Mouse (Mus musculus) small intestine, adult 2 months (tissue): ENCODE results near the gene G6pc2. TPM values are rescaled to one million over a fixed set of nuclear protein-coding genes. Genes with fewer than 3 reads are reported as not detected.

ENCODE experiments used
- H3K27ac ChIP-seq: fragments of 200-500 bp; 2 replicates; pipeline ENCODE4 v1.5.1; 2012; ENCODE audit warnings: low read depth, low read length, control low read depth, inconsistent platforms; ENCODE audit not compliant: insufficient read depth
- H3K27me3 ChIP-seq: fragments of 200-500 bp; 2 replicates; pipeline ENCODE4 v1.6.1; 2012; ENCODE audit warnings: mild to moderate bottlenecking, moderate library complexity, low read length, inconsistent platforms; ENCODE audit not compliant: control insufficient read depth, insufficient read depth
- H3K36me3 ChIP-seq: fragments of 200-500 bp; 2 replicates; pipeline ENCODE4 v1.6.1; 2012; ENCODE audit warnings: mild to moderate bottlenecking, low read length, control low read depth, inconsistent platforms; ENCODE audit not compliant: control insufficient read depth, insufficient read depth
- H3K4me1 ChIP-seq: fragments of 200-500 bp; 2 replicates; pipeline ENCODE4 v1.6.1; 2012; ENCODE audit warnings: low read length, inconsistent platforms, mixed read lengths; ENCODE audit not compliant: control insufficient read depth, insufficient read depth, insufficient read length
- H3K4me3 ChIP-seq: fragments of 200-500 bp; 2 replicates; pipeline ENCODE4 v1.5.1; 2012; ENCODE audit warnings: low read depth, mild to moderate bottlenecking, control low read depth, inconsistent platforms, low read length, moderate library complexity
- CTCF ChIP-seq: fragments of 200-500 bp; IDR thresholded peaks from 2 replicates; pipeline ENCODE4 v1.5.1; 2012; ENCODE audit warnings: low read depth, mild to moderate bottlenecking, control low read depth, inconsistent platforms, low read length, moderate library complexity, mixed read lengths; ENCODE audit not compliant: insufficient replicate concordance, insufficient read length; ENCODE audit errors: extremely low read depth
- POLR2A ChIP-seq: fragments of 200-500 bp; IDR thresholded peaks from 2 replicates; pipeline ENCODE4 v1.6.1; 2012; ENCODE audit warnings: low read depth, mild to moderate bottlenecking, control low read depth, inconsistent platforms, low read length, moderate library complexity
- WGBS: fragments of 180-500 bp; shearing (Covaris S2); methylation state at CpG from one replicate; pipeline ENCODE4 v1.1.7; 2018; 5-methylcytosine and 5-hydroxymethylcytosine counted together
- polyA plus RNA-seq: library from polyadenylated mRNA; depleted of rRNA; stranded (reverse); fragments of >200 nt; gene quantifications from 2 replicates; pipeline ENCODE4 v1.2.3, GENCODE M21; 2012

Gene G6pc2
- polyA plus RNA-seq, 1 experiment: not detected

GRCm38 (mm10) chr2:69222815-69223214, 11.9 kb downstream of the G6pc2 start:
- WGBS: 85% methylated on average over 10 of the region's 10 CpGs
- Histone ChIP-seq H3K4me3 (no peak overlapping the region), H3K27ac (no peak overlapping the region), H3K36me3 (no peaks in the 10 kb centered on the region), H3K27me3 (no peaks in the 10 kb centered on the region; the same call in 1 of the 2 replicates), H3K4me1 (no peaks in the 10 kb centered on the region)
- no peak for TF ChIP-seq POLR2A
- TF ChIP-seq CTCF: no peak

DNA sequence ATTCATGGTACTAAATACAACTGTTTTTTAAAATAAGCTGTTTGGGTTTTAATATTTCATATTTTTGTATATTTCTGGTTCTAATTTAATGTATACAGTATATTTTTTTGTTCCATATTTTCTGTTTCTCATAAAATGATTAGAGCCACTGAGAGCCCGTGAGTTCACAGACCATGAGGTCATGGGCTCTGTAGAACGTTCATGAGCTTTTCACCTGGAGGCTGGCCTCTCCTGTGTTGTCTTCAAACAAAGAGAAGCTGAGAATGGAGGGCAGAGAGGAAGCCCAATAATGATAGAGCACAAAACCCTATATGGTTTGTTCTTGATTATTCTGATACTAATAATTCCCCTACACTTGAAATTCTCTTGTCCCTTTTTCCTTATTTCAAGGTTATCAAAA, 13.9 kb downstream of the G6pc2 start:
- Histone ChIP-seq H3K36me3 (no peaks in the 10 kb centered on the region), H3K27ac (no peak overlapping the region), H3K27me3 (no peaks in the 10 kb centered on the region; the same call in 1 of the 2 replicates), H3K4me1 (no peaks in the 10 kb centered on the region), H3K4me3 (no peak overlapping the region)
- TF ChIP-seq POLR2A (no peak), CTCF (no peak)
- WGBS: 40% methylated on average over 2 of the region's 2 CpGs

GRCm38 (mm10) chr2:69226876-69227275, 16.0 kb downstream of the G6pc2 start:
- WGBS: 87% methylated on average over 9 of the region's 9 CpGs
- Histone ChIP-seq H3K27me3 (no peaks in the 10 kb centered on the region; the same call in 1 of the 2 replicates), H3K27ac (no peak overlapping the region), H3K36me3 (no peaks in the 10 kb centered on the region), H3K4me1 (no peaks in the 10 kb centered on the region), H3K4me3 (no peak overlapping the region)
- no peak for TF ChIP-seq CTCF

- no peak overlapping the region for H3K27ac ChIP-seq
- WGBS: 86% methylated on average over 6 of the region's 6 CpGs
- H3K36me3 ChIP-seq: no peaks in the 10 kb centered on the region
- H3K4me3 ChIP-seq: no peak overlapping the region
- no peaks in the 10 kb centered on the region; the same call in 1 of the 2 replicates for H3K27me3 ChIP-seq
- TF ChIP-seq POLR2A (no peak), CTCF (no peak)
- H3K4me1 ChIP-seq: no peaks in the 10 kb centered on the region
Observed at GRCm38 (mm10) chr2:69228635-69229034, 17.8 kb downstream of the G6pc2 start.

GRCm38 (mm10) chr2:69230137-69230536, 19.3 kb downstream of the G6pc2 start:
- Histone ChIP-seq H3K27ac (no peak overlapping the region), H3K27me3 (no peaks in the 10 kb centered on the region)
- WGBS: 39% methylated on average over 2 of the region's 2 CpGs

GRCm38 (mm10) chr2:69232101-69232500, 21.2 kb downstream of the G6pc2 start:
- no peak for TF ChIP-seq CTCF
- TF ChIP-seq POLR2A: no peak
- Histone ChIP-seq H3K36me3 (no peaks in the 10 kb centered on the region), H3K27me3 (no peaks in the 10 kb centered on the region), H3K4me3 (no peak overlapping the region), H3K27ac (no peak overlapping the region), H3K4me1 (no peaks in the 10 kb centered on the region)

More at GRCm38 (mm10) chr2:69230137-69230536, 19.3 kb downstream of the G6pc2 start:
- no peaks in the 10 kb centered on the region for H3K4me1 ChIP-seq
- H3K36me3 ChIP-seq: no peaks in the 10 kb centered on the region
- TF ChIP-seq POLR2A (no peak), CTCF (no peak)
- H3K4me3 ChIP-seq: no peak overlapping the region

- no peaks in the 10 kb centered on the region for H3K27me3 ChIP-seq
- 89% methylated on average over 5 of the region's 5 CpGs for WGBS
Observed at GRCm38 (mm10) chr2:69234976-69235678, 24.3 kb downstream of the G6pc2 start.

More at GRCm38 (mm10) chr2:69234976-69235678, 24.3 kb downstream of the G6pc2 start:
- Histone ChIP-seq H3K4me1 (no peaks in the 10 kb centered on the region), H3K36me3 (no peaks in the 10 kb centered on the region), H3K4me3 (no peak overlapping the region), H3K27ac (no peak overlapping the region)
- TF ChIP-seq POLR2A (no peak), CTCF (no peak)
